Mouse (Mus musculus): ENCODE results near the gene Krt8. TPM values are rescaled to one million over a fixed set of nuclear protein-coding genes. Genes with fewer than 3 reads are reported as not detected.
A peak's percentile ranks its signal among the peaks of the same experiment; 100 is the strongest.

Gene Krt8
- polyA plus RNA-seq, 1 experiment from 2014 or later: 3.7 TPM

GRCm38 (mm10) chr15:102013651-102014050 is 9.4 kb upstream of the Krt8 start:
- no peak overlapping the region for H3K4me2 ChIP-seq (ENCODE audit: low read length)
- DNase-seq (ENCODE audit: low spot score) (peak; percentile 57), ATAC-seq (no peak)
- WGBS: 47% methylated on average over 3 of the region's 3 CpGs
- H3K27ac ChIP-seq (ENCODE audit: low read depth, low read length): no peak overlapping the region
- H3K9ac ChIP-seq (ENCODE audit: low read length): no peak overlapping the region
- no peaks in the 10 kb centered on the region for H3K36me3 ChIP-seq (ENCODE audit: control insufficient read depth, insufficient read depth, low read length)
- no peaks in the 10 kb centered on the region for H3K27me3 ChIP-seq (replicated peaks; ENCODE audit: control insufficient read depth, insufficient read depth, low read length)
- no peaks in the 10 kb centered on the region for H3K9me3 ChIP-seq (replicated peaks; ENCODE audit: control insufficient read depth, low read length)
- H3K4me3 ChIP-seq (ENCODE audit: low read depth, low read length): no peak overlapping the region
- no peaks in the 10 kb centered on the region for H3K4me1 ChIP-seq (ENCODE audit: control insufficient read depth, insufficient read depth, low read length)

- 63% methylated on average over 4 of the region's 4 CpGs for WGBS
- H3K9me3 ChIP-seq (replicated peaks; ENCODE audit: control insufficient read depth, low read length): no peaks in the 10 kb centered on the region
- no peak overlapping the region for H3K4me3 ChIP-seq (ENCODE audit: low read depth, low read length)
- H3K9ac ChIP-seq (ENCODE audit: low read length): no peak overlapping the region
- H3K36me3 ChIP-seq (ENCODE audit: control insufficient read depth, insufficient read depth, low read length): no peaks in the 10 kb centered on the region
- H3K4me1 ChIP-seq (ENCODE audit: control insufficient read depth, insufficient read depth, low read length): no peaks in the 10 kb centered on the region
- ATAC-seq: no peak
- H3K27me3 ChIP-seq (replicated peaks; ENCODE audit: control insufficient read depth, insufficient read depth, low read length): no peaks in the 10 kb centered on the region
- no peak overlapping the region for H3K27ac ChIP-seq (ENCODE audit: low read depth, low read length)
- no peak overlapping the region for H3K4me2 ChIP-seq (ENCODE audit: low read length)
- DNase-seq (ENCODE audit: low spot score): no peak
Observed at GRCm38 (mm10) chr15:102012260-102012765, 8.0 kb upstream of the Krt8 start.

DNA sequence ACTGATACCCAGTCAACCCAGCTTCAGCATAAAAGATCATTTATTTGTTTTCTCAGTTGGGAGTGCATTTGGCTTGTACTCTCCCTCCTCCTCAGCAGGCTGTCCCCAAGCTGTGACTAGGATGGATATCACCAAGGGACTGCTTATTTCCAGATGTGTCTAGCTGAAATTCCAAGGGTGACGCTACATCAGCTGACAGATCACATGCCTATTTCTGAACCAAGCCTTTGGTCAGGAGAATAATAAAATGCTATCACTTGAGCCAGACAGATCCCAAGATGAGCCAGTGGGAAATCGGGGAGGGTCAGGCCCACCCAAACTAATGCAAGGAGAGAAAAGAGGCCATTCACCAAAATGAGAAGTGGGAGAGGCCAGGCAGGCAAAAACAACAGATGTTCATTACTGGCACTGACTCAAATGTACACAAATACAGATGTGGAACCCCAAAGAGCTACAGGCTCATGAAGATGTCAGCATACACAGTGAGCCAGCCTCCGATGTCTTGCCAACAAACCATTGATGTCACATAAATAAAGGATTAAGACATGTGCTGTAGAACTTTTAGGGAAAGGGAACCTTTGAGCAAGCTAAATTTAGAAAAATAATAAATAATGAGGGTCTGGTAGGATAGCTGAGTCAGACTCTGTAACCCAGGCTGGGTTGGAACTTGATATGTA is 6.4 kb upstream of the Krt8 start:
- ATAC-seq: no peak
- Histone ChIP-seq H3K27ac (ENCODE audit: low read depth, low read length) (no peak overlapping the region), H3K9ac (ENCODE audit: low read length) (no peak overlapping the region), H3K9me3 (replicated peaks; ENCODE audit: control insufficient read depth, low read length) (no peaks in the 10 kb centered on the region), H3K4me2 (ENCODE audit: low read length) (no peak overlapping the region), H3K27me3 (replicated peaks; ENCODE audit: control insufficient read depth, insufficient read depth, low read length) (0 out of 2 replicates have a peak, but pooled peaks cover under 1% of the 10 kb centered on the region), H3K36me3 (ENCODE audit: control insufficient read depth, insufficient read depth, low read length) (no peaks in the 10 kb centered on the region), H3K4me1 (ENCODE audit: control insufficient read depth, insufficient read depth, low read length) (no peaks in the 10 kb centered on the region), H3K4me3 (ENCODE audit: low read depth, low read length) (no peak overlapping the region)
- DNase-seq (ENCODE audit: low spot score): no peak
- 78% methylated on average over 3 of the region's 3 CpGs for WGBS

DNA sequence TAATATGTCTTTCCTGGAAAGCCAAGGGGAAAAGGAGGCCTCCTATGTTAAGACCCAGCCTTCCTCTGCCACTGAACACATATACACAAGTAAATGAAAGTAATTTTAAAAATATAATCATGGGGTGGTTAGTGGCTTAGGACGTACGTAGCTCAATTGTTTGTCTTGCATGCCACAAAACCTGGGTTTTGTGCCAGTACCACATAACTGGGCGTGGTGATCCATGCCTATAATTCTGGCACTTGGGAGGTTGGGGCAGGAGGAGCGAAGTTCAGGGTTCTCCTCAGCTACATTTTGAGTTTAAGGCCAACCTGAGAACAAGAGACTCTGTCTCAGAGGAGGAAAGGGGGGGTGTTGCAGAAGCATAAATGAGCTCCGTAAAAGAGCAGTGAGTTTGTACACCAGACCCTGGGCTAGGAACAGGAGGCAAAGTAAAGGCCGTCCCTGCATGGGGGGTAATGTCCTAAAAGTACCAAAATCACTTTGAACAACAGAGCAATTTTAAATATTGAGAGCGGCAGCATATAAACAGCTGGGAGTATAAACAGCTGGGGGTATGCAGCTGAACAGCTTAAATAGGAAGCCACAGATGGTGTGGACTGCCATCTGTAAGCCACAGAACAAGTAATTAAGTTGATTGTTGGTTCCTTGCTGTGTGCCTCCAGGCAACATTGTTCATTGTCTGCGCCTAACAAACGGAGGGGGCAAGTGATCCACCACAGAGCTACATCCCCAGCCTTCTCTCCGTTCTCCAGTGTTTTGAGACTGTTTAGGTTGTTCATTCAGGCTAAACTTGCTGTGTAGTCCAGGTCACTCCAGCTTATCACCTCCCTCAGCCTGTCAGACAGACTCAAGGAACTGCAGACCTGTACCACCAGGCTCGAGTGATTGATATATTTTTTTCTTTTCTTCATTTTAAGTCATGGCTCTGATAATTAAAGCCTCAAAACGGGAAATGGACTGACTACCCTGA is 3.1 kb upstream of the Krt8 start:
- ATAC-seq (0 out of 2 replicates have a peak, but pooled peaks have one; percentile 52), DNase-seq (ENCODE audit: low spot score) (peak; percentile 73)
- Histone ChIP-seq H3K27ac (ENCODE audit: low read depth, low read length) (no peak overlapping the region), H3K36me3 (ENCODE audit: control insufficient read depth, insufficient read depth, low read length) (no peaks in the 10 kb centered on the region), H3K27me3 (replicated peaks; ENCODE audit: control insufficient read depth, insufficient read depth, low read length) (peaks cover 27% of the 10 kb centered on the region), H3K4me1 (ENCODE audit: control insufficient read depth, insufficient read depth, low read length) (no peaks in the 10 kb centered on the region), H3K9ac (ENCODE audit: low read length) (no peak overlapping the region), H3K9me3 (replicated peaks; ENCODE audit: control insufficient read depth, low read length) (no peaks in the 10 kb centered on the region), H3K4me3 (ENCODE audit: low read depth, low read length) (no peak overlapping the region), H3K4me2 (ENCODE audit: low read length) (no peak overlapping the region)
- WGBS: 41% methylated on average over 12 of the region's 12 CpGs

DNA sequence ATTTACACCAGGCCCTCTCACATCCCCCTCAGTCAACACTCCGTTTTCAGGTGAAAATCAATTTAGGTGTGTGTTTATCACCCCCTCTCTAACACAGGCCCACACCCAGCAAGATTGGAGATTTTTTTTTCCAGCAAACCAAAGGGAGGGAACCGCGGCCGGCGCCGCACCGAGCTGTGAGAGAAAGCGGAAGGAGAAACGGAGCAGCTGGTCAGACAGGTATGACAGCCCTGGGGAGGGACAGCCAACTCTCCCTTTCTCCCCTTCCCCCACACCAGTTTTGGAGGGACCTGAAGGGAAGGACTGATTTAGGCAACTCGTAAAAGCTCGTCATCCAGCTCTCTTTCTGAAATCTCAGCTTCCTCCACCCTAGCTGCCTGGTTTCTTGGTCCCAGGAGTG is 2.0 kb upstream of the Krt8 start:
- ATAC-seq: no peak
- H3K4me2 ChIP-seq (ENCODE audit: low read length): no peak overlapping the region
- no peaks in the 10 kb centered on the region for H3K4me1 ChIP-seq (ENCODE audit: control insufficient read depth, insufficient read depth, low read length)
- H3K27ac ChIP-seq (ENCODE audit: low read depth, low read length): no peak overlapping the region
- H3K9me3 ChIP-seq (replicated peaks; ENCODE audit: control insufficient read depth, low read length): no peaks in the 10 kb centered on the region
- WGBS: 46% methylated on average over 11 of the region's 11 CpGs
- no peaks in the 10 kb centered on the region for H3K36me3 ChIP-seq (ENCODE audit: control insufficient read depth, insufficient read depth, low read length)
- H3K4me3 ChIP-seq (ENCODE audit: low read depth, low read length): no peak overlapping the region
- DNase-seq (ENCODE audit: low spot score): no peak
- peaks cover 27% of the 10 kb centered on the region for H3K27me3 ChIP-seq (replicated peaks; ENCODE audit: control insufficient read depth, insufficient read depth, low read length)
- H3K9ac ChIP-seq (ENCODE audit: low read length): no peak overlapping the region

DNA sequence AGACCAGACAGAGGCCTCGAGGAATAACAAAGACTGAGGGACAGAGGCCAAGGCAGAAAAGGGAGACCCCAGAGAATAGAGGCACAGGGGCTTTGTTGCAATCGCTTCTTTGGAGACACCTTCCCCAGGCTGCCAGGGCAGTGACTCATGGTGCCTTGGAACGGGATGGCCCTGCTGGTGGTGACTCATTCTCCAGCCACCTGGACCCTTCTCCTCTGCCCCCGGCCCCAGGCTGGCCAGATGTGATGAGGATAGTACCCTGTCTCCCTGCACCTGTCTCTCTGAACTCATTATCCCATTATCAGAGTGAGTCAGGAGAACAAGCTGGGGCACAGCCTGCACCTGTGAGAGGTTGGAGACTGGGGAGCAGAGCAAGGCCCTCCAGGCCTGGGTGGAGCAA is 1.0 kb upstream of the Krt8 start:
- DNase-seq (ENCODE audit: low spot score) (no peak), ATAC-seq (no peak)
- no peak overlapping the region for H3K27ac ChIP-seq (ENCODE audit: low read depth, low read length)
- H3K9me3 ChIP-seq (replicated peaks; ENCODE audit: control insufficient read depth, low read length): no peaks in the 10 kb centered on the region
- peaks cover 29% of the 10 kb centered on the region for H3K27me3 ChIP-seq (replicated peaks; ENCODE audit: control insufficient read depth, insufficient read depth, low read length)
- H3K9ac ChIP-seq (ENCODE audit: low read length): no peak overlapping the region
- no peaks in the 10 kb centered on the region for H3K36me3 ChIP-seq (ENCODE audit: control insufficient read depth, insufficient read depth, low read length)
- no peak overlapping the region for H3K4me3 ChIP-seq (ENCODE audit: low read depth, low read length)
- 47% methylated on average over 4 of the region's 4 CpGs for WGBS
- no peak overlapping the region for H3K4me2 ChIP-seq (ENCODE audit: low read length)
- no peaks in the 10 kb centered on the region for H3K4me1 ChIP-seq (ENCODE audit: control insufficient read depth, insufficient read depth, low read length)

DNA sequence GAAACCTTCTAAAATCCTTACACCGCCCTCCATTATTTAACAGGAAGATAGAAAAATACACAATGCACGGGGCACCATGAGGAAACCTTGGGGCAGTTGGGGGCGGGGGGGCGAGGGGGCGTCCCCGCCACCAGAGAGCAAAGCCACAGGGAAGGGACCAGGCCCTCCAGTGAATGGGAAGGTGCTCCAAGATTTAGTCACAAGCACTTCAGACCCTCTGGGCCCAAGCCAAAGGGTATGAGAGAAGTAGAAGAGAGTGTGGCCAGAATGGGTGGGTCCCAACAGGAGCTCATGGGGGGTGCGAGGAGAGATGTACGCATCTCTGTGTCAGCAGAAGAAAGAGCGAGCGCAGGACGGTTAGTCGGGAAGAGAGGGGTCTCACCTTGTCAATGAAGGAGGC is 766 bp downstream of the Krt8 start:
- H3K4me3 ChIP-seq (ENCODE audit: low read depth, low read length): no peak overlapping the region
- peaks cover 29% of the 10 kb centered on the region for H3K27me3 ChIP-seq (replicated peaks; ENCODE audit: control insufficient read depth, insufficient read depth, low read length)
- H3K4me1 ChIP-seq (ENCODE audit: control insufficient read depth, insufficient read depth, low read length): no peaks in the 10 kb centered on the region
- H3K36me3 ChIP-seq (ENCODE audit: control insufficient read depth, insufficient read depth, low read length): no peaks in the 10 kb centered on the region
- no peak overlapping the region for H3K27ac ChIP-seq (ENCODE audit: low read depth, low read length)
- 19% methylated on average over 12 of the region's 12 CpGs for WGBS
- no peak for ATAC-seq
- no peaks in the 10 kb centered on the region for H3K9me3 ChIP-seq (replicated peaks; ENCODE audit: control insufficient read depth, low read length)
- peak overlapping the region; percentile 44; the same call in 1 of the 2 replicates for H3K4me2 ChIP-seq (ENCODE audit: low read length)
- no peak overlapping the region for H3K9ac ChIP-seq (ENCODE audit: low read length)
- DNase-seq (ENCODE audit: low spot score): no peak

DNA sequence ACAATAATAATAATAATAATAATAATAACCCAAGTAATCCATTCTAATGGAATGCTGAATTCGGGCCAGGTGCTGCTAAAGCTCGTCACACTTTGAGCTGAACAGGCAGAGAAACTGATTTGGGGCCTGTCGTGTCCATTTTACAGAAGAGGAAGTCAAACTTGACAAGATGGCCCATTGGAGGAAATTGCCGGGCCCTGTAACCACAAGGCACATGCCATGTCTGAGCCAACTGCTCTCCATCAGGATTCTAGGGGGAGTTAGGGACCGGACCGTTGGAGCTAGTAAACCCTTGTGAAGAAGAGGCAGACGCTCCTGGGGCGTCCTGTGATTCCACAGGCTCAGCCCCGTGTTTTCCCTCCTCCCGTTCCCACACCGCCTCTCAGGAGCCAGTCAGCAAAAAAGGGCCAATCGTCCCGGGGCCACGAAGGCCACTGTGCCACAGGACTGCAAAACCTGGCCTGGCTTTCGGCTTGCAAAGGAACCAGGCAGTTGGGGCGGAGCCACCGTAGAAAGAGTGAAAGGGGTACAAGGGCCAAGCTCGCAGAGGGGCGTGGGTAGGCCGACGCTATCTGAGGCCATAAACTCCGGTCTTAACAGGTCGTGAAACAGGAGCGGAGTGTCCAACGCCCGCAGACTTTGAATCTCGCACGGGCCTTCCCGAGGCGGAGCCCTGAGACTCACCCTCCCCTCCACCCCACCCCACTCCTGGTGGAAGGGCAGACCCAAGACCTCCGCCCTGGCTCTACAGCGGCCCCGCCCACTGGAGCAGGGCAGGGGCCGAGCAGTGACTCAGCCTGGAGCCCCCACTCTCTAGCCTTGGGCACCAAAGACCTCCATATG is 1.4 kb downstream of the Krt8 start:
- Histone ChIP-seq H3K36me3 (ENCODE audit: control insufficient read depth, insufficient read depth, low read length) (no peaks in the 10 kb centered on the region), H3K27ac (ENCODE audit: low read depth, low read length) (no peak overlapping the region), H3K27me3 (replicated peaks; ENCODE audit: control insufficient read depth, insufficient read depth, low read length) (peaks cover 29% of the 10 kb centered on the region), H3K9me3 (replicated peaks; ENCODE audit: control insufficient read depth, low read length) (no peaks in the 10 kb centered on the region), H3K4me1 (ENCODE audit: control insufficient read depth, insufficient read depth, low read length) (no peaks in the 10 kb centered on the region), H3K4me3 (ENCODE audit: low read depth, low read length) (peak overlapping the region; percentile 6), H3K9ac (ENCODE audit: low read length) (0 out of 2 replicates have a peak overlapping the region, but pooled peaks have one; percentile 30), H3K4me2 (ENCODE audit: low read length) (peak overlapping the region; percentile 44)
- 3% methylated on average over 34 of the region's 34 CpGs for WGBS
- no peak for ATAC-seq
- peak; percentile 24 for DNase-seq (ENCODE audit: low spot score)

All from forebrain, embryonic 14.5 days (tissue).